Mouse (Mus musculus) cortical plate, adult 2 months (tissue): ENCODE measurements at regions not wholly inside any gene's neighbourhood (a gene's known extent, or its start where the extent isn't known, plus 50 kb on each side); places are given as distances from the start of the nearest gene placed in this dataset.

Experiments
- H3K27ac ChIP-seq: fragments of 200-500 bp; 2 replicates; pipeline ENCODE4 v1.5.1; 2012; ENCODE audit warnings: low read length, control low read depth, inconsistent platforms; ENCODE audit not compliant: insufficient read depth
- H3K4me1 ChIP-seq: fragments of 200-500 bp; 2 replicates; pipeline ENCODE4 v1.6.1; 2011; ENCODE audit warnings: low read length; ENCODE audit not compliant: control insufficient read depth, insufficient read depth
- H3K4me3 ChIP-seq: fragments of 200-500 bp; 2 replicates; pipeline ENCODE4 v1.5.1; 2011; ENCODE audit warnings: mild to moderate bottlenecking, low read length, control low read depth; ENCODE audit not compliant: insufficient read depth
- CTCF ChIP-seq: fragments of 200-500 bp; IDR thresholded peaks from 2 replicates; pipeline ENCODE4 v1.5.1; 2011; ENCODE audit warnings: mild to moderate bottlenecking, control low read depth, low read length; ENCODE audit not compliant: insufficient read depth; ENCODE audit errors: extremely low read depth
- POLR2A ChIP-seq: fragments of 200-500 bp; IDR thresholded peaks from 2 replicates; pipeline ENCODE4 v1.6.1; 2011; ENCODE audit warnings: mild to moderate bottlenecking, low read length, control low read depth; ENCODE audit not compliant: insufficient read depth; ENCODE audit errors: extremely low read depth

- Histone ChIP-seq H3K4me1 (no peaks in the 10 kb centered on the region), H3K27ac (no peak overlapping the region), H3K4me3 (no peak overlapping the region)
- TF ChIP-seq POLR2A (no peak), CTCF (no peak)
These were observed 752.6 kb downstream of the Bcl11a start for GRCm38 (mm10) chr11:24830484-24830883.

GRCm38 (mm10) chr11:24843839-24844738, 766.2 kb downstream of the Bcl11a start:
- Histone ChIP-seq H3K4me3 (no peak overlapping the region), H3K4me1 (no peaks in the 10 kb centered on the region), H3K27ac (no peak overlapping the region)
- TF ChIP-seq POLR2A, result no peak

GRCm38 (mm10) chr11:24856991-24857390, 779.1 kb downstream of the Bcl11a start:
- Histone ChIP-seq H3K4me1 (no peaks in the 10 kb centered on the region), H3K4me3 (no peak overlapping the region), H3K27ac (no peak overlapping the region)
- TF ChIP-seq CTCF (no peak), POLR2A (no peak)

- Histone ChIP-seq H3K4me3 (no peak overlapping the region), H3K27ac (no peak overlapping the region), H3K4me1 (no peaks in the 10 kb centered on the region)
- TF ChIP-seq CTCF (no peak), POLR2A (no peak)
These were observed 786.8 kb downstream of the Bcl11a start for GRCm38 (mm10) chr11:24864637-24865036.

GRCm38 (mm10) chr11:24865067-24865796, 787.4 kb downstream of the Bcl11a start:
- TF ChIP-seq CTCF (no peak), POLR2A (no peak)
- no peaks in the 10 kb centered on the region for H3K4me1 ChIP-seq
- H3K4me3 ChIP-seq, result no peak overlapping the region
- H3K27ac ChIP-seq, result no peak overlapping the region
